Mouse (Mus musculus) lung, postnatal 0 days (tissue): ENCODE measurements around the gene Grik1.

Experiments
- CTCF ChIP-seq: IDR thresholded peaks from 2 replicates; pipeline ENCODE4 v1.5.1; 2016; ENCODE audit warnings: antibody characterized with exemption, mild to moderate bottlenecking
- EP300 ChIP-seq: IDR thresholded peaks from 2 replicates; pipeline ENCODE4 v1.6.1; 2016; ENCODE audit warnings: antibody characterized with exemption, mild to moderate bottlenecking, control low read depth

- TF ChIP-seq CTCF (no peak), EP300 (no peak)
Measured at GRCm38 (mm10) chr16:88225616-88226015, 64.4 kb downstream of the Grik1 start.
